Mouse (Mus musculus): ENCODE measurements around the gene Gtf3c5. TPM values are rescaled to one million over a fixed set of nuclear protein-coding genes. Genes with fewer than 3 reads are reported as not detected.

Gene Gtf3c5
- total and polyA plus RNA-seq, 3 experiments = 22.5 to 50.2 TPM; not detected in 1

- TF ChIP-seq ZKSCAN1 (IDR thresholded peaks at IDR 0.05; ENCODE audit: low read depth, low read length) (peak; percentile 95), TCF12 (IDR thresholded peaks at IDR 0.05; ENCODE audit: low read depth, low read length) (no peak)
- Histone ChIP-seq H3K9me3 (replicated peaks; ENCODE audit: insufficient read depth, low read length) (no peaks in the 10 kb centered on the region), H3K4me3 (ENCODE audit: control insufficient read depth in 1 of 2, insufficient read depth in 1 of 2, low read depth in 2 of 2, low read length in 2 of 2) (no peak overlapping the region), H3K79me2 (ENCODE audit: control insufficient read depth, insufficient read depth, low read length, poor library complexity) (no peaks in the 10 kb centered on the region), H3K9ac (ENCODE audit: control insufficient read depth, low read depth, low read length, poor library complexity, severe bottlenecking) (no peak overlapping the region), H3K27me3 (ENCODE audit: control insufficient read depth in 1 of 2, insufficient read depth in 2 of 2, low read length in 2 of 2) (no peaks in the 10 kb centered on the region), H3K36me3 (ENCODE audit: control insufficient read depth in 1 of 2, insufficient read depth in 2 of 2, low read length in 2 of 2) (no peaks in the 10 kb centered on the region; a peak in 1 of 4 replicates), H3K27ac (ENCODE audit: control insufficient read depth, low read depth, low read length) (no peak overlapping the region), H3K4me1 (ENCODE audit: control insufficient read depth in 1 of 2, insufficient read depth in 2 of 2, low read length in 2 of 2) (no peaks in the 10 kb centered on the region)
- DNase-seq (ENCODE audit: low read depth, low spot score) = no peak
These were observed 19.2 kb downstream of the Gtf3c5 start for GRCm38 (mm10) chr2:28564380-28564779.

- Histone ChIP-seq H3K79me2 (ENCODE audit: control insufficient read depth, insufficient read depth, low read length, poor library complexity) (no peaks in the 10 kb centered on the region), H3K36me3 (ENCODE audit: control insufficient read depth in 1 of 2, insufficient read depth in 2 of 2, low read length in 2 of 2) (no peaks in the 10 kb centered on the region; a peak in 1 of 4 replicates), H3K4me1 (ENCODE audit: control insufficient read depth in 1 of 2, insufficient read depth in 2 of 2, low read length in 2 of 2) (no peaks in the 10 kb centered on the region), H3K27ac (ENCODE audit: control insufficient read depth, low read depth, low read length) (no peak overlapping the region), H3K9me3 (replicated peaks; ENCODE audit: insufficient read depth, low read length) (no peaks in the 10 kb centered on the region), H3K9ac (ENCODE audit: control insufficient read depth, low read depth, low read length, poor library complexity, severe bottlenecking) (no peak overlapping the region), H3K4me3 (ENCODE audit: control insufficient read depth in 1 of 2, insufficient read depth in 1 of 2, low read depth in 2 of 2, low read length in 2 of 2) (no peak overlapping the region), H3K27me3 (ENCODE audit: control insufficient read depth in 1 of 2, insufficient read depth in 2 of 2, low read length in 2 of 2) (no peaks in the 10 kb centered on the region)
- no peak for DNase-seq (ENCODE audit: low read depth, low spot score)
- TF ChIP-seq RAD21 (IDR thresholded peaks at IDR 0.05; ENCODE audit: low read depth, low read length) = no peak
- TF ChIP-seq NELFE (IDR thresholded peaks at IDR 0.05; ENCODE audit: low read depth, low read length) = no peak
- TF ChIP-seq JUND (IDR thresholded peaks at IDR 0.05; ENCODE audit: low read depth, low read length) = no peak
- TF ChIP-seq KAT2A (conservative IDR thresholded peaks at IDR 0.05; ENCODE audit: low read depth, low read length) = no peak
- no peak for TF ChIP-seq ZMIZ1 (IDR thresholded peaks at IDR 0.05; ENCODE audit: low read depth, low read length)
- no peak for TF ChIP-seq POLR2AphosphoS2 (IDR thresholded peaks at IDR 0.05; ENCODE audit: low read length)
- no peak for TF ChIP-seq ZNF384 (IDR thresholded peaks at IDR 0.05; ENCODE audit: low read depth, low read length)
- TF ChIP-seq TAL1 (IDR thresholded peaks at IDR 0.05; ENCODE audit: low read length) = no peak
- TF ChIP-seq BHLHE40 (IDR thresholded peaks at IDR 0.05; ENCODE audit: borderline replicate concordance, low read depth, low read length) = no peak
- TF ChIP-seq CTCF (IDR thresholded peaks at IDR 0.05 in 2 of 3, conservative IDR thresholded peaks at IDR 0.05 in 1 of 3; ENCODE audit: control insufficient read depth in 1 of 3, insufficient read depth in 1 of 3, low read depth in 2 of 3, low read length in 3 of 3, poor library complexity in 1 of 3, severe bottlenecking in 1 of 3) = no peak
- TF ChIP-seq USF2 (IDR thresholded peaks at IDR 0.05; ENCODE audit: borderline replicate concordance in 1 of 2, insufficient read depth in 1 of 2, low read depth in 1 of 2, low read length in 2 of 2) = no peak
These were observed 19.7 kb downstream of the Gtf3c5 start for GRCm38 (mm10) chr2:28563830-28564229.

GRCm38 (mm10) chr2:28563303-28563702 is 20.2 kb downstream of the Gtf3c5 start, which contains the start of gene Cel:
TSS of gene Cel (minus strand) at chr2:28563403.
- no peaks in the 10 kb centered on the region for H3K4me1 ChIP-seq (ENCODE audit: control insufficient read depth in 1 of 2, insufficient read depth in 2 of 2, low read length in 2 of 2)
- H3K79me2 ChIP-seq (ENCODE audit: control insufficient read depth, insufficient read depth, low read length, poor library complexity) = no peaks in the 10 kb centered on the region
- H3K9me3 ChIP-seq (replicated peaks; ENCODE audit: insufficient read depth, low read length) = no peaks in the 10 kb centered on the region
- TF ChIP-seq MXI1 (IDR thresholded peaks at IDR 0.05; ENCODE audit: low read depth, low read length) = no peak
- no peak for TF ChIP-seq GATA1 (IDR thresholded peaks at IDR 0.05; ENCODE audit: low read depth, low read length)
- H3K36me3 ChIP-seq (ENCODE audit: control insufficient read depth in 1 of 2, insufficient read depth in 2 of 2, low read length in 2 of 2) = no peaks in the 10 kb centered on the region
- no peak within 1 kb of the TSS for H3K27ac ChIP-seq (ENCODE audit: control insufficient read depth, low read depth, low read length)
- no peak within 1 kb of the TSS for H3K4me3 ChIP-seq (ENCODE audit: control insufficient read depth in 1 of 2, insufficient read depth in 1 of 2, low read depth in 2 of 2, low read length in 2 of 2)
- H3K9ac ChIP-seq (ENCODE audit: control insufficient read depth, low read depth, low read length, poor library complexity, severe bottlenecking) = no peak within 1 kb of the TSS
- no peaks in the 10 kb centered on the region for H3K27me3 ChIP-seq (ENCODE audit: control insufficient read depth in 1 of 2, insufficient read depth in 2 of 2, low read length in 2 of 2)
- no peak for DNase-seq (ENCODE audit: low read depth, low spot score)

Measured in MEL (cell line).